Mouse (Mus musculus) cerebellum, postnatal 14 days (tissue): ENCODE data around the gene Olfr916.

Experiments
- DNase-seq, 2 experiments: peaks; one replicate each; pipeline ENCODE4 v3.0.0; 2021; ENCODE audit warnings: mixed read lengths in 2 of 2

The Olfr916 gene

DNA sequence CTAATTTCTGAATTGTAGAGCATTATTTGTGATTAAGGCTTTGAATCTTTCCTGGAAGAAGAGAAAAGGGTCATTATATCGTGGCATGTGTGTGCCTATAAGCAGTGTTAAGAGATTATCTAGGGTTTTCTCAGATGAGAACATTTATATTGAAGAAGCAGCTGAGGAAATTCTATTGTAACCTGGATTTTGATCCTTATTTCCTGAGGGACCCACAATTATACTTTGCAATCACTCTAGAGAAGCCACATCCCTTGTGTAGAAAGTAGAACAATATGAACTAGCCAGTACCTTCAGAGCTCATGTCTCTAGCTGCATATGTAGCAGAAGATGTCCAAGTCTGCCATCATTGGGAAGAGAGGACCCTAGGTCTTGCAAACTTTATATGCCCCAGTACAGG lies at the start of gene Olfr916:
TSS of gene Olfr916 (minus strand) at position 101 of the 400 bp plus-strand sequence.
- DNase-seq: no peak

DNA sequence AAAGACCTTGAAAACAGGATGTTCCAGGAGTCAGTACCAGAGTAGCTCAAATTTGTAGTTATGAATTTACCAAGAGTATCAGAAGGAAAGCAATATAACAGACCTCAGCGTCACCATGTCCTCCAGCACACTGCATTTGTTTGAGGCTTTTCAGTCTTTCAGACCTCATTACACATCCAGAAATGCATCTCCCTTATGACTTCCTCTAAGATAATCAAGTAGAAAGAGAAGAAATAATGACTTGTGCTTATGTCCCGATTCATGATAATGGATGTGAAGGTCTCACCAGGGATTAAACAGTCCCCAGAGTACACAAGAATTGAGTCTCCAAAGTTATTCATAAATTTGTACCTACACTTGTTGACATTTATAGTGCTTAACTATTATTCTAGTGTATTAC lies 14.8 kb upstream of the Olfr916 start, which contains the start of gene Olfr918:
TSS of gene Olfr918 (minus strand) at position 101 of the 400 bp plus-strand sequence.
- no peak for DNase-seq

DNA sequence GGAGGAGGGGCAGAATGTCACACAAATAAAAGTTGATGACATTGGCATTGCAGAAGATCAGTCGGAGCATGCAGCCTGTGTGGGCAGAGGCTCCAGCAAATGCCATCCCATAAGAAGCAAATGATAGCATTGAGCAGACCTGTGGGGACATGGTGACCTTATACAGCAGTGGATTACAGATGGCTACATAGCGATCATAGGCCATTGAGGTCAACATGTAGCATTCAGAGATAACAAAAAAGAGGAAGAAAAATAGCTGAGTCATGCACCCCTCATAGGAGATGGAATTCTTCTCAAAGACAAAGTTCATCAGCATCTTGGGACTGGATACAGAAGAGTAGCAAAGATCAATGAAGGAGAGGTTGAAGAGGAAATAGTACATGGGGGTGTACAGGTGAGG lies 13.2 kb upstream of the Olfr916 start:
- DNase-seq: no peak

DNA sequence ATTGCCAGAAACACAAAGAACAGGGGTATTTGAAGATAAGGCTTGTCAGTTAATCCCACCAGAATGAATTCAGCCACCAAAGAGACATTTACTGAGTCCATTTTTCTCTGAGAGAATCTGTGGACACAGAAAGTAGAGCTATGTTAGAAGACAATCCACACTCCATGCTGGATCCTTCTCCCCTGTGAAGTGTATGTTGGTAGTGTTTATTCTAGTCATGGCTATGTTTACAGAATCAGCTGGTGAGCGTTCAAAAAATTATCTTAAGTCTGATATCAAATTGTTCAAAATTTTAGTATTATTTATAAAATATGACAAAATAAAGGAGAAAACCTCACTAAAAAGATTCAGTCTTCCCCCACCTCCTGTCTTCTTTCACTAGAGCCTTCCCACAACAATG lies 6.1 kb upstream of the Olfr916 start, which contains the start of gene Olfr917:
TSS of gene Olfr917 (minus strand) at position 101 of the 400 bp plus-strand sequence.
- DNase-seq: no peak

DNA sequence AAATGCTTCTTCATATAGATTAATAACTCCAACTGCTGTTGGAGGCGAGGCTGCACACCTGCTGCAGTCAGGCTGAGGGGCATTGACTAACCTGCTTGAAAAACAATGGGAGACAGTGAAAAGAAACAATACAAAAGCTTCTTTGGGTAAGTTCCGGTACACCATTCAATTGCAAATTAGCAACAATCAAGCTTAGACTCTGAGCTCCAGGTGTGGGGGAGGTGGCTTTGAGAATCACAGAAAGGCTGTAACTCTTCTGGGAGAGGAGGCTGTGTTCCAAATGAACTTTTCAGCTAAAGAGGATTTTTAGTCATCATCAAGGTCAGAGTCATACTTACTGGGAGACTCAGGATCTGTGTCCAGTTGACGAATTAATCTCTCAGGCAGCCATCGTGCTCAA lies 27.3 kb downstream of the Olfr916 start:
- DNase-seq: no peak
